Mouse (Mus musculus): ENCODE results near the gene Lrrc75b. TPM values are rescaled to one million over a fixed set of nuclear protein-coding genes. Genes with fewer than 3 reads are reported as not detected.

Lrrc75b gene
- polyA plus RNA-seq, 1 experiment from 2014 or later, result 1.2 TPM

DNA sequence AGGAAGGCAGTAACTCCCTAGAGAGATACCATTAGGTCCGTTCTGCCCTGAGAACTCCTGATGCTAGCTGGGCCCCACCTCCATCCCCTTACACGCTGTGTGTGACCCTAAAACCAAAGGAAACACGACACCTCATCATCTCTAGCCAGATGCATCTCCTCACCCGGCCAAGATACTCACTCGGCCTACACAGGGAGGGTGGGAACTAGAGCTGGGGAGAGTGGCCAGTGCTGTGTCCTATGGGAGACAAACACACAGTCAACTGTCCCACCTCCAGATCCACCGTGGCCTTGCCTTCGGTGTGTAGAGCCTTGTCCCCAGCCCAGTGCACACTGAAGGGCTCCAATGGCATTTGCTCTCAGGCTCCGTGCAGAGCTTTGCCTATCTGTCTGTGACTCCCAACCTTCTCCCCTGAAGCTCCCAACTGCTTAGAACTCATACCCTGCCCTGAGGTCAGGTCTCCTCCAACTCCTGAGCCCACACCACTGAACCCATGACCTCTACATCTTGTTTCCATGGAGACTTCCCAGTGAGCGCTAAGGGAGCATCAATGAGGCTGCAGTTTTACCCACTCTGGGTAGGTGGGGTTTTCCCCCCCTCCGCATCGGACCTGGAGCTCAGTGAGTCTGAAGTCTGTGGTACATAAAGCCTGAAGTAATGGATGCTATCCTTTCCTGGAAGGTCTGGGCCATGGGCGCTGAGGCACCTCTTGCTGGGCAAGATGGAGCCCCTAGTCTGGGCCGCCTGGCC, 7.3 kb downstream of the Lrrc75b start:
- 63% methylated on average over 13 of the region's 13 CpGs for WGBS
- no peak overlapping the region for H3K9ac ChIP-seq (ENCODE audit: low read length)
- no peaks in the 10 kb centered on the region for H3K9me3 ChIP-seq (replicated peaks; ENCODE audit: control insufficient read depth, low read length)
- H3K4me2 ChIP-seq (ENCODE audit: low read depth, low read length), result no peak overlapping the region
- H3K27me3 ChIP-seq (ENCODE audit: control insufficient read depth, insufficient read depth, low read length), result no peaks in the 10 kb centered on the region
- H3K36me3 ChIP-seq (ENCODE audit: control insufficient read depth, insufficient read depth, low read length), result no peaks in the 10 kb centered on the region
- H3K27ac ChIP-seq (ENCODE audit: low read length), result no peak overlapping the region
- no peak overlapping the region for H3K4me3 ChIP-seq (replicated peaks; ENCODE audit: low read length)
- ATAC-seq (ENCODE audit: insufficient read depth, low FRiP score), result no peak
- peaks cover 10% of the 10 kb centered on the region for H3K4me1 ChIP-seq (ENCODE audit: control insufficient read depth, insufficient read depth, low read length)

DNA sequence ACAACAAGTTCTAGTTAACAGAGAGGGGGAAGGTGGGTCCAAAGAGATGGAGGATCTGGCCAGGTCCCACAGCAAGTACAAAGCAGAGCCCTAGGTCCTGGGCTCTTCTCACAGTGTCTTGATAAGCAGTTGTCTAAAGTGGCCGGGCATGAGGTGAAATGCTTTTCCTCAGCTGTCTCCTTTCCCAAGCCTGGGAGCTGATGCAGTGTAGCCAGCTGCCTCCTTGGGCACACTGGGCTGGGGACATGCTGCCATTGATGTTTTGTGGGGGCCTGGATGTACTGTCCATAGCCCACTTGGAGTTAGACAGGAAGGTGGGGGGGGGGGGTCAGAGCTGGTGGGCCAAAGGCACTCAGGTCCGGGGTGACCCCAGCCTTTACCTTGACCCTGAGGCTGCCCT, 8.0 kb downstream of the Lrrc75b start:
- 0 out of 2 replicates have a peak, but pooled peaks have one; percentile 6 for ATAC-seq (ENCODE audit: insufficient read depth, low FRiP score)
- Histone ChIP-seq H3K4me1 (ENCODE audit: control insufficient read depth, insufficient read depth, low read length) (peaks cover 10% of the 10 kb centered on the region), H3K9me3 (replicated peaks; ENCODE audit: control insufficient read depth, low read length) (no peaks in the 10 kb centered on the region), H3K27me3 (ENCODE audit: control insufficient read depth, insufficient read depth, low read length) (no peaks in the 10 kb centered on the region), H3K4me3 (replicated peaks; ENCODE audit: low read length) (no peak overlapping the region), H3K27ac (ENCODE audit: low read length) (no peak overlapping the region), H3K9ac (ENCODE audit: low read length) (no peak overlapping the region), H3K36me3 (ENCODE audit: control insufficient read depth, insufficient read depth, low read length) (no peaks in the 10 kb centered on the region), H3K4me2 (ENCODE audit: low read depth, low read length) (no peak overlapping the region)
- WGBS, result 61% methylated on average over 2 of the region's 2 CpGs

DNA sequence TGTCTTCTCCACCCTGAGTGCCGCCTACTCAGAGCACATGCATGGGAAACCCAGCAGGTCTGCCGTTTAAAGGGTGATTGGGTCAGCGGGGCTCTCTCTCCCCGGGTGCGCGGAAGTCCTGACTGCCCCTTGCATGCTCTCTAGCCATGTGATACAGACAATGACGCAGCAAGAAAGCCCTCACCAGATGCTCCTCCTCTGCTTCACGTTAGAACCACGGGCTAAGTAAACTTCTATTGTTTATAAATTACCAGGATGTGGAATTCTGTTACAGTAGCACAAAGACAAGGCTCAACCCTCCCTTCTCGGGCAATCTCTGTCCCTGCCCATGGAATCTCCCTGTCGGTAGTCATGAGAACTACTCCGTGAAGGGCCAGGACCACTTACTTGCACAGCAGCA, 9.0 kb downstream of the Lrrc75b start:
- ATAC-seq (ENCODE audit: insufficient read depth, low FRiP score), result no peak
- no peaks in the 10 kb centered on the region for H3K9me3 ChIP-seq (replicated peaks; ENCODE audit: control insufficient read depth, low read length)
- 21% methylated on average over 12 of the region's 12 CpGs for WGBS
- peaks cover 10% of the 10 kb centered on the region for H3K4me1 ChIP-seq (ENCODE audit: control insufficient read depth, insufficient read depth, low read length)
- H3K9ac ChIP-seq (ENCODE audit: low read length), result no peak overlapping the region
- H3K4me3 ChIP-seq (replicated peaks; ENCODE audit: low read length), result no peak overlapping the region
- no peaks in the 10 kb centered on the region for H3K36me3 ChIP-seq (ENCODE audit: control insufficient read depth, insufficient read depth, low read length)
- H3K27me3 ChIP-seq (ENCODE audit: control insufficient read depth, insufficient read depth, low read length), result no peaks in the 10 kb centered on the region
- H3K27ac ChIP-seq (ENCODE audit: low read length), result no peak overlapping the region
- peak overlapping the region; percentile 36 for H3K4me2 ChIP-seq (ENCODE audit: low read depth, low read length)

DNA sequence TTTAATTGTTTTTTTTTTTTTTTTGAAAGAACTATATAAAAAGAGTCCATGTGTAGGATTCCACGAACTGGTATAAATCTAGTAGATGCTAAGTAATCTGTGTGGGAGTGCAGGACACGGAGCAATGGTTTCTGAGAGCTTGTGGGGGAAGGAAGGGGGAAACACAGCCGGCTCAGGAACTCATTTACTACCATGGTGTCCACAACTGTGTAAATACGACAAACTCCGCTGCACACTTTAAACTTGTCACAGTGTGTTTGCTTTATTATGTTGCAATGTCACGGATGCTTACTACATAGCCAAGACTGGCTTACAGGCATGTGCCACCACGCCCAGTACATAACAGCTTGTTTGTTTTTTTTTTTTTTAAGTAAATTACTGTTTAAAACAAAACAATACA, 10.2 kb downstream of the Lrrc75b start:
- H3K4me2 ChIP-seq (ENCODE audit: low read depth, low read length), result no peak overlapping the region
- H3K4me1 ChIP-seq (ENCODE audit: control insufficient read depth, insufficient read depth, low read length), result peaks cover 10% of the 10 kb centered on the region
- H3K4me3 ChIP-seq (replicated peaks; ENCODE audit: low read length), result no peak overlapping the region
- H3K9me3 ChIP-seq (replicated peaks; ENCODE audit: control insufficient read depth, low read length), result peaks cover 5% of the 10 kb centered on the region; the same call in 1 of the 2 replicates
- no peaks in the 10 kb centered on the region for H3K36me3 ChIP-seq (ENCODE audit: control insufficient read depth, insufficient read depth, low read length)
- H3K9ac ChIP-seq (ENCODE audit: low read length), result no peak overlapping the region
- 43% methylated on average over 7 of the region's 7 CpGs for WGBS
- H3K27me3 ChIP-seq (ENCODE audit: control insufficient read depth, insufficient read depth, low read length), result no peaks in the 10 kb centered on the region
- ATAC-seq (ENCODE audit: insufficient read depth, low FRiP score), result no peak
- no peak overlapping the region for H3K27ac ChIP-seq (ENCODE audit: low read length)

DNA sequence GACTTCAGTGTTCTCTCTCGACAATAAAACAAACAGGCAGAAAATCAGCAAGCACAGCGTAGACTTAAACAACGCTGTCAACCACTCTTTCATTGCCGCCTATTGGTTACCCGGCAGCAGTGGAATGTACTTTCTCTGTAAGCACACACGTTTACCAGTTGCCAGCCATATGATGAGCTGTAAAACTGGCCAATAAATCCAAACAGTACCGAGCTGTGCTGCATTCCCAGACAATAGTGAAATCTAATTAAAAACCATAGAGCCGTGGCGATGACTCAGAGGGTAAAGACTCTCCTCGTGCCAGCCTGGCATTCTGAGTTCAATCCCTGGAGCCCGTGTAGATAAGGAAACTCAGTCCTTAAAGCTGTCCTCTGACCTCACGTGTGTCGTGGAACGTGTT, 11.6 kb downstream of the Lrrc75b start:
- H3K4me2 ChIP-seq (ENCODE audit: low read depth, low read length), result peak overlapping the region; percentile 1; the same call in 1 of the 2 replicates
- peak; percentile 49; the same call in 1 of the 2 replicates for ATAC-seq (ENCODE audit: insufficient read depth, low FRiP score)
- H3K9ac ChIP-seq (ENCODE audit: low read length), result no peak overlapping the region
- H3K27me3 ChIP-seq (ENCODE audit: control insufficient read depth, insufficient read depth, low read length), result no peaks in the 10 kb centered on the region
- H3K4me1 ChIP-seq (ENCODE audit: control insufficient read depth, insufficient read depth, low read length), result peaks cover 10% of the 10 kb centered on the region
- WGBS, result 33% methylated on average over 14 of the region's 14 CpGs
- peaks cover 5% of the 10 kb centered on the region; the same call in 1 of the 2 replicates for H3K9me3 ChIP-seq (replicated peaks; ENCODE audit: control insufficient read depth, low read length)
- H3K27ac ChIP-seq (ENCODE audit: low read length), result no peak overlapping the region
- H3K4me3 ChIP-seq (replicated peaks; ENCODE audit: low read length), result no peak overlapping the region
- no peaks in the 10 kb centered on the region for H3K36me3 ChIP-seq (ENCODE audit: control insufficient read depth, insufficient read depth, low read length)

DNA sequence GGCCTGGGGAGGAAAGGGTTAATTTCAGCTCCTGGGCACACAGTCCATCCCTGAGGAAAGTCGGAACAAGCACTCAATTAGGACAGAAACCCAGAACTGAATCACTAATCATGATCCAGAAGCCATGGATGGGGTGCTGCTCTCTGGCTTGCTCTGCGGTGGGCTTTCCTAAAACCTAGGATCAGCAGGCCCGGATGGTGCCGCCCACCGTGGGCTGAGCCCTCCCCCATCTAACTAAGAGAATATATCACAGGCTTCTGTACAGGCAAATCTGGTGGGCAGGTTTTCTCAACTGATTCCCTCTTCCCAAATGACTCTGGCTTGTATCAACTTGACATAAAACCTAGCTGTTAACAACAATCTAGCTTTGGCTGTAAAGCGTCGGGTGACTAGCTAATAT, 12.2 kb downstream of the Lrrc75b start:
- H3K9ac ChIP-seq (ENCODE audit: low read length), result no peak overlapping the region
- H3K4me2 ChIP-seq (ENCODE audit: low read depth, low read length), result peak overlapping the region; percentile 1; the same call in 1 of the 2 replicates
- peaks cover 5% of the 10 kb centered on the region; the same call in 1 of the 2 replicates for H3K9me3 ChIP-seq (replicated peaks; ENCODE audit: control insufficient read depth, low read length)
- H3K27ac ChIP-seq (ENCODE audit: low read length), result no peak overlapping the region
- H3K4me3 ChIP-seq (replicated peaks; ENCODE audit: low read length), result no peak overlapping the region
- peaks cover 10% of the 10 kb centered on the region for H3K4me1 ChIP-seq (ENCODE audit: control insufficient read depth, insufficient read depth, low read length)
- H3K36me3 ChIP-seq (ENCODE audit: control insufficient read depth, insufficient read depth, low read length), result no peaks in the 10 kb centered on the region
- no peaks in the 10 kb centered on the region for H3K27me3 ChIP-seq (ENCODE audit: control insufficient read depth, insufficient read depth, low read length)
- 44% methylated on average over 7 of the region's 7 CpGs for WGBS
- no peak; the same call in 1 of the 2 replicates for ATAC-seq (ENCODE audit: insufficient read depth, low FRiP score)

DNA sequence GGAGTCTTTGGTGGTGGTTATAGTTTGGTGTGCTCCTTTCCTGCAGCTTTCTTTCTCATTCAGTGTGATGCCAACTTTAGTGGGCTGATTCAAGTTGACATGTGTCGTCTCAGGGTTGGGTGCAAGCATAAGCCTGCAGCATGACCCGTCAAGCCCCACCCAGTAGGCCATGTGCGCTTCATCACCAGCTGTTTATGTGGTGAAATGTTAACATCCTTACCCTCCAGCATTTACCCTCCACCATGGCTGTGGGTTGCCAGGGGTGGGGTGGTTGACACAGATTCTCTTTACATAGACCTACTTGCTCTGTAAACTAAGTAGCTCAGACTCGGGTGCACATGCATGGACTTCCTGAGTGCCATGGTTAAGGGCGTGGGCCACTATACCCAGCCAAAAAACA, 24.0 kb downstream of the Lrrc75b start:
- 80% methylated on average over 5 of the region's 5 CpGs for WGBS
- Histone ChIP-seq H3K27ac (ENCODE audit: low read length) (no peak overlapping the region), H3K9me3 (replicated peaks; ENCODE audit: control insufficient read depth, low read length) (no peaks in the 10 kb centered on the region), H3K4me1 (ENCODE audit: control insufficient read depth, insufficient read depth, low read length) (no peaks in the 10 kb centered on the region), H3K4me2 (ENCODE audit: low read depth, low read length) (no peak overlapping the region), H3K36me3 (ENCODE audit: control insufficient read depth, insufficient read depth, low read length) (peaks cover 14% of the 10 kb centered on the region), H3K27me3 (ENCODE audit: control insufficient read depth, insufficient read depth, low read length) (no peaks in the 10 kb centered on the region), H3K9ac (ENCODE audit: low read length) (no peak overlapping the region), H3K4me3 (replicated peaks; ENCODE audit: low read length) (no peak overlapping the region)
- no peak for ATAC-seq (ENCODE audit: insufficient read depth, low FRiP score)

DNA sequence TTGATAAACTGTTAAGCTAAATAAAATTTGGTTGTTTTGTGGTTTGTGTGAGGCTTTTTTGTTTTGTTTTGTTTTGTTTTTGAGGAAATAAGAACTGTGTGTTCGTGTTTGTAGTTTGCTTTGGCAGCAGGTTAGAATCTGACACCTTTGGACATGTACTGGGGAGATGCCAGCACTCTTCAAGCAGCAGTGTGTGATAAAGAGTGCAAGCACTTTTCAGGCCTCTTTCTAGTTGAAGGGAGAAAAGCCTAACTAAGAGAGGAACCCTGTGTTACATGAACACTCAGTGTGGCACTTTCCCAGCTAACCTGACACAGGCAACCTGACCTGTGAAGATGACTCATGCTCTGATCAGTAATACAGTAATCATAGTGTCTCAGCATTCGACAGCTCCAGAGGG, 24.7 kb downstream of the Lrrc75b start:
- no peak for ATAC-seq (ENCODE audit: insufficient read depth, low FRiP score)
- Histone ChIP-seq H3K9ac (ENCODE audit: low read length) (no peak overlapping the region), H3K4me2 (ENCODE audit: low read depth, low read length) (no peak overlapping the region), H3K9me3 (replicated peaks; ENCODE audit: control insufficient read depth, low read length) (no peaks in the 10 kb centered on the region), H3K4me3 (replicated peaks; ENCODE audit: low read length) (no peak overlapping the region), H3K4me1 (ENCODE audit: control insufficient read depth, insufficient read depth, low read length) (no peaks in the 10 kb centered on the region), H3K27me3 (ENCODE audit: control insufficient read depth, insufficient read depth, low read length) (no peaks in the 10 kb centered on the region), H3K36me3 (ENCODE audit: control insufficient read depth, insufficient read depth, low read length) (peaks cover 14% of the 10 kb centered on the region), H3K27ac (ENCODE audit: low read length) (no peak overlapping the region)
- WGBS, result 86% methylated on average over 2 of the region's 2 CpGs

DNA sequence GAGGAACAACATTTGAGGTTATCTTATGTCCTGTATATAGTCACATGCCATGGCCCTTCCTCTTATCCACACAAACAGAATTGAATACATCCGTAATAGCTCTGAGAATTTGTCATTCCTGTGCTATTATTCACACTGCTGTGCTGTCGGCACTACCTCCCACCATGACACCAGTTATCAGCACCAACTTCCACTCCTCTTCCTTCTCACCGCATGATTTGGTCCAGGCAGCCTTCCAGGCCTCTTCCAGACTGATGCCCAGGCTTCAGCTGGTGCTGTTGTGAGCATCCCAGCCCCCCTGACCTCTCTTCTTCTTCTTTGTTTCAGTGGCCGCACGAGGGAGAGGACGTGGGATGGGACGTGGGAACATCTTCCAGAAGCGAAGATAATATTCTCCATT, 25.2 kb downstream of the Lrrc75b start:
- no peak overlapping the region for H3K4me2 ChIP-seq (ENCODE audit: low read depth, low read length)
- peaks cover 14% of the 10 kb centered on the region for H3K36me3 ChIP-seq (ENCODE audit: control insufficient read depth, insufficient read depth, low read length)
- WGBS, result 92% methylated on average over 8 of the region's 8 CpGs
- no peaks in the 10 kb centered on the region for H3K9me3 ChIP-seq (replicated peaks; ENCODE audit: control insufficient read depth, low read length)
- H3K4me3 ChIP-seq (replicated peaks; ENCODE audit: low read length), result no peak overlapping the region
- no peak overlapping the region for H3K27ac ChIP-seq (ENCODE audit: low read length)
- no peak overlapping the region for H3K9ac ChIP-seq (ENCODE audit: low read length)
- no peaks in the 10 kb centered on the region for H3K4me1 ChIP-seq (ENCODE audit: control insufficient read depth, insufficient read depth, low read length)
- H3K27me3 ChIP-seq (ENCODE audit: control insufficient read depth, insufficient read depth, low read length), result no peaks in the 10 kb centered on the region
- ATAC-seq (ENCODE audit: insufficient read depth, low FRiP score), result no peak
